Mouse (Mus musculus): ENCODE measurements around the gene Cemip2. TPM values are rescaled to one million over a fixed set of nuclear protein-coding genes. Genes with fewer than 3 reads are reported as not detected.

Cemip2 gene
- polyA plus RNA-seq, 1 experiment = 12.6 TPM

- no peak for TF ChIP-seq CEBPB (IDR thresholded peaks at IDR 0.05; ENCODE audit: low read depth)
These were observed 38.1 kb downstream of the Cemip2 start for GRCm38 (mm10) chr19:21816260-21816659.

GRCm38 (mm10) chr19:21818021-21818725 lies 40.0 kb downstream of the Cemip2 start:
- Histone ChIP-seq H3K36me3 (ENCODE audit: control insufficient read depth, insufficient read depth) (peaks cover 39% of the 10 kb centered on the region), H3K79me3 (ENCODE audit: low read depth) (no peaks in the 10 kb centered on the region), H3K27me3 (ENCODE audit: control insufficient read depth, insufficient read depth, insufficient read length) (no peaks in the 10 kb centered on the region), H3K79me2 (ENCODE audit: control insufficient read depth, insufficient read depth) (no peaks in the 10 kb centered on the region), H3K4me3 (ENCODE audit: insufficient read depth, poor library complexity, severe bottlenecking) (no peak overlapping the region), H3ac (ENCODE audit: control insufficient read depth, insufficient read length, low read depth) (no peak overlapping the region)
- TF ChIP-seq MYOG (IDR thresholded peaks at IDR 0.05; ENCODE audit: control insufficient read depth, extremely low read depth, insufficient read length) = no peak
- no peak for TF ChIP-seq MAX (IDR thresholded peaks at IDR 0.05)
- no peak for TF ChIP-seq USF1 (IDR thresholded peaks at IDR 0.05; ENCODE audit: low read depth)
- no peak for TF ChIP-seq MYOD1 (IDR thresholded peaks at IDR 0.05; ENCODE audit: control insufficient read depth, insufficient read length, low read depth)
- no peak for TF ChIP-seq CTCF (IDR thresholded peaks at IDR 0.05; ENCODE audit: control insufficient read depth, insufficient read depth, insufficient read length)
- no peak for TF ChIP-seq FOSL1 (IDR thresholded peaks at IDR 0.05; ENCODE audit: insufficient read depth, low read length, poor library complexity, severe bottlenecking)
- TF ChIP-seq CEBPB (IDR thresholded peaks at IDR 0.05; ENCODE audit: low read depth) = no peak

More at GRCm38 (mm10) chr19:21816260-21816659, 38.1 kb downstream of the Cemip2 start:
- no peak overlapping the region for H3ac ChIP-seq (ENCODE audit: control insufficient read depth, insufficient read length, low read depth)
- H3K36me3 ChIP-seq (ENCODE audit: control insufficient read depth, insufficient read depth) = peaks cover 58% of the 10 kb centered on the region
- H3K4me3 ChIP-seq (ENCODE audit: insufficient read depth, poor library complexity, severe bottlenecking) = no peak overlapping the region
- H3K79me3 ChIP-seq (ENCODE audit: low read depth) = no peaks in the 10 kb centered on the region
- H3K79me2 ChIP-seq (ENCODE audit: control insufficient read depth, insufficient read depth) = no peaks in the 10 kb centered on the region
- H3K27me3 ChIP-seq (ENCODE audit: control insufficient read depth, insufficient read depth, insufficient read length) = no peaks in the 10 kb centered on the region

GRCm38 (mm10) chr19:21819585-21819984 lies 41.4 kb downstream of the Cemip2 start:
- no peaks in the 10 kb centered on the region for H3K79me3 ChIP-seq (ENCODE audit: low read depth)
- no peaks in the 10 kb centered on the region for H3K79me2 ChIP-seq (ENCODE audit: control insufficient read depth, insufficient read depth)
- H3ac ChIP-seq (ENCODE audit: control insufficient read depth, insufficient read length, low read depth) = no peak overlapping the region
- H3K36me3 ChIP-seq (ENCODE audit: control insufficient read depth, insufficient read depth) = peaks cover 40% of the 10 kb centered on the region
- no peaks in the 10 kb centered on the region for H3K27me3 ChIP-seq (ENCODE audit: control insufficient read depth, insufficient read depth, insufficient read length)
- no peak overlapping the region for H3K4me3 ChIP-seq (ENCODE audit: insufficient read depth, poor library complexity, severe bottlenecking)
- TF ChIP-seq FOSL1 (IDR thresholded peaks at IDR 0.05; ENCODE audit: insufficient read depth, low read length, poor library complexity, severe bottlenecking) = no peak
- peak; percentile 59 for TF ChIP-seq CEBPB (IDR thresholded peaks at IDR 0.05; ENCODE audit: low read depth)

- Histone ChIP-seq H3K79me3 (ENCODE audit: low read depth) (no peaks in the 10 kb centered on the region), H3K36me3 (ENCODE audit: control insufficient read depth, insufficient read depth) (peaks cover 42% of the 10 kb centered on the region), H3K79me2 (ENCODE audit: control insufficient read depth, insufficient read depth) (no peaks in the 10 kb centered on the region), H3K4me3 (ENCODE audit: insufficient read depth, poor library complexity, severe bottlenecking) (no peak overlapping the region), H3ac (ENCODE audit: control insufficient read depth, insufficient read length, low read depth) (no peak overlapping the region), H3K27me3 (ENCODE audit: control insufficient read depth, insufficient read depth, insufficient read length) (no peaks in the 10 kb centered on the region)
- TF ChIP-seq FOSL1 (IDR thresholded peaks at IDR 0.05; ENCODE audit: insufficient read depth, low read length, poor library complexity, severe bottlenecking) = no peak
- peak; percentile 80 for TF ChIP-seq MAX (IDR thresholded peaks at IDR 0.05)
These were observed 42.0 kb downstream of the Cemip2 start for GRCm38 (mm10) chr19:21820126-21820525.

- Histone ChIP-seq H3K4me3 (ENCODE audit: insufficient read depth, poor library complexity, severe bottlenecking) (no peak overlapping the region), H3K79me2 (ENCODE audit: control insufficient read depth, insufficient read depth) (no peaks in the 10 kb centered on the region), H3K79me3 (ENCODE audit: low read depth) (no peaks in the 10 kb centered on the region), H3K36me3 (ENCODE audit: control insufficient read depth, insufficient read depth) (peaks cover 48% of the 10 kb centered on the region), H3ac (ENCODE audit: control insufficient read depth, insufficient read length, low read depth) (no peak overlapping the region), H3K27me3 (ENCODE audit: control insufficient read depth, insufficient read depth, insufficient read length) (no peaks in the 10 kb centered on the region)
- TF ChIP-seq MAX (IDR thresholded peaks at IDR 0.05) (no peak), CTCF (IDR thresholded peaks at IDR 0.05; ENCODE audit: control insufficient read depth, insufficient read depth, insufficient read length) (no peak), MYOG (IDR thresholded peaks at IDR 0.05; ENCODE audit: control insufficient read depth, extremely low read depth, insufficient read length) (no peak), CEBPB (IDR thresholded peaks at IDR 0.05; ENCODE audit: low read depth) (no peak), MYOD1 (IDR thresholded peaks at IDR 0.05; ENCODE audit: control insufficient read depth, insufficient read length, low read depth) (no peak), USF1 (IDR thresholded peaks at IDR 0.05; ENCODE audit: low read depth) (no peak), FOSL1 (IDR thresholded peaks at IDR 0.05; ENCODE audit: insufficient read depth, low read length, poor library complexity, severe bottlenecking) (no peak)
These were observed 43.7 kb downstream of the Cemip2 start for GRCm38 (mm10) chr19:21821877-21822276.

- Histone ChIP-seq H3K79me2 (ENCODE audit: control insufficient read depth, insufficient read depth) (no peaks in the 10 kb centered on the region), H3K79me3 (ENCODE audit: low read depth) (no peaks in the 10 kb centered on the region), H3ac (ENCODE audit: control insufficient read depth, insufficient read length, low read depth) (no peak overlapping the region), H3K4me3 (ENCODE audit: insufficient read depth, poor library complexity, severe bottlenecking) (no peak overlapping the region), H3K36me3 (ENCODE audit: control insufficient read depth, insufficient read depth) (peaks cover 49% of the 10 kb centered on the region), H3K27me3 (ENCODE audit: control insufficient read depth, insufficient read depth, insufficient read length) (no peaks in the 10 kb centered on the region)
- TF ChIP-seq MYOD1 (IDR thresholded peaks at IDR 0.05; ENCODE audit: control insufficient read depth, insufficient read length, low read depth) (no peak), FOSL1 (IDR thresholded peaks at IDR 0.05; ENCODE audit: insufficient read depth, low read length, poor library complexity, severe bottlenecking) (no peak)
These were observed 46.0 kb downstream of the Cemip2 start for GRCm38 (mm10) chr19:21824146-21824545.
